Mouse (Mus musculus) CH12.LX (cell line): Measurements from ENCODE around the gene Tvp23a. TPM values are rescaled to one million over a fixed set of nuclear protein-coding genes. Genes with fewer than 3 reads are reported as not detected.
A peak's percentile ranks its signal among the peaks of the same experiment; 100 is the strongest.

Source experiments
- DNase-seq: peaks from one replicate; pipeline ENCODE4 v3.0.0-alpha.2; 2013; ENCODE audit errors: extremely low read depth
- H3K27ac ChIP-seq: 2 replicates; pipeline ENCODE4 v1.5.1; 2012; ENCODE audit warnings: low read depth, mild to moderate bottlenecking, control low read depth, moderate library complexity; ENCODE audit not compliant: insufficient read depth
- H3K27me3 ChIP-seq: replicated peaks from 2 replicates; pipeline ENCODE3; 2012; ENCODE audit warnings: inconsistent platforms
- H3K36me3 ChIP-seq, 2 experiments: replicated peaks in 1 of 2; 2 replicates each; pipeline versions ENCODE3 to v1.6.1; 2012; ENCODE audit warnings: inconsistent platforms in 1 of 2, low read length in 1 of 2, mild to moderate bottlenecking in 1 of 2, mixed read lengths in 1 of 2, moderate library complexity in 1 of 2; ENCODE audit not compliant: control insufficient read depth in 1 of 2, insufficient read depth in 1 of 2
- H3K4me1 ChIP-seq, 2 experiments: 2 replicates each; pipeline ENCODE4 v1.6.1; 2012; ENCODE audit warnings: inconsistent platforms in 1 of 2, moderate library complexity in 1 of 2; ENCODE audit not compliant: insufficient read depth in 2 of 2, control insufficient read depth in 1 of 2
- H3K4me2 ChIP-seq: 2 replicates; pipeline ENCODE4 v1.6.1; 2012; ENCODE audit warnings: low read depth, mild to moderate bottlenecking, control low read depth; ENCODE audit not compliant: poor library complexity, insufficient read depth, severe bottlenecking
- H3K4me3 ChIP-seq, 3 experiments: fragments of 150-350 bp in 1 of 3; sonication (generic) in 1 of 3; replicated peaks in 1 of 3; 2 replicates each; pipeline versions ENCODE3 to v1.5.1; 2011 to 2012; ENCODE audit warnings: low read depth in 2 of 3, low read length in 2 of 3, mild to moderate bottlenecking in 2 of 3, moderate library complexity in 2 of 3, control low read depth in 1 of 3, improper control_type of control experiment in 1 of 3, inconsistent platforms in 1 of 3, mixed read lengths in 1 of 3; ENCODE audit not compliant: poor library complexity in 1 of 3
- H3K79me2 ChIP-seq: replicated peaks from 2 replicates; pipeline ENCODE4 v1.6.1; 2012; ENCODE audit warnings: mild to moderate bottlenecking, moderate library complexity; ENCODE audit not compliant: control insufficient read depth, poor library complexity, insufficient read depth, severe bottlenecking; ENCODE audit errors: extremely low read depth
- H3K9ac ChIP-seq: 2 replicates; pipeline ENCODE4 v1.6.1; 2012; ENCODE audit warnings: low read depth, mild to moderate bottlenecking, control low read depth, moderate library complexity; ENCODE audit not compliant: insufficient read depth
- H3K9me3 ChIP-seq: replicated peaks from 2 replicates; pipeline ENCODE3; 2012; ENCODE audit warnings: low read length, inconsistent platforms, mixed read lengths
- BHLHE40 ChIP-seq: IDR thresholded peaks from 2 replicates; pipeline ENCODE4 v1.6.1; 2011; ENCODE audit warnings: mild to moderate bottlenecking, low read depth, low read length, improper control_type of control experiment
- CHD1 ChIP-seq: IDR thresholded peaks from 2 replicates; pipeline ENCODE4 v1.6.1; 2012; ENCODE audit warnings: low read depth, low read length, improper control_type of control experiment, inconsistent platforms
- CHD2 ChIP-seq: IDR thresholded peaks from 2 replicates; pipeline ENCODE4 v1.6.1; 2011; ENCODE audit warnings: low read length, improper control_type of control experiment
- CTCF ChIP-seq, 2 experiments: IDR thresholded peaks in 1 of 2; conservative IDR thresholded peaks in 1 of 2; 2 replicates each; pipeline ENCODE4 v1.5.1; 2011 to 2012; ENCODE audit warnings: low read depth in 2 of 2, low read length in 2 of 2, improper control_type of control experiment in 1 of 2, inconsistent platforms in 1 of 2, mild to moderate bottlenecking in 1 of 2, moderate library complexity in 1 of 2
- E2F4 ChIP-seq: IDR thresholded peaks from 2 replicates; pipeline ENCODE4 v1.6.1; 2011; ENCODE audit warnings: low read depth, low read length, improper control_type of control experiment; ENCODE audit not compliant: insufficient replicate concordance
- ELF1 ChIP-seq: IDR thresholded peaks from 2 replicates; pipeline ENCODE4 v1.6.1; 2014; ENCODE audit warnings: low read depth, mild to moderate bottlenecking, inconsistent platforms, low read length, improper control_type of control experiment
- EP300 ChIP-seq: IDR thresholded peaks from 2 replicates; pipeline ENCODE4 v1.6.1; 2011; ENCODE audit warnings: low read length, improper control_type of control experiment
- ETS1 ChIP-seq: conservative IDR thresholded peaks from 2 replicates; pipeline ENCODE4 v1.6.1; 2012; ENCODE audit warnings: low read depth, mild to moderate bottlenecking, inconsistent platforms, low read length, improper control_type of control experiment, moderate library complexity
- GABPA ChIP-seq: IDR thresholded peaks from 2 replicates; pipeline ENCODE4 v1.6.1; 2012; ENCODE audit warnings: low read depth, low read length, improper control_type of control experiment, inconsistent platforms; ENCODE audit not compliant: insufficient replicate concordance
- HCFC1 ChIP-seq: IDR thresholded peaks from 2 replicates; pipeline ENCODE4 v1.6.1; 2012; ENCODE audit warnings: low read depth, mild to moderate bottlenecking, inconsistent platforms, low read length, improper control_type of control experiment
- IRF4 ChIP-seq: IDR thresholded peaks from 2 replicates; pipeline ENCODE4 v1.6.1; 2014; ENCODE audit warnings: low read depth, mild to moderate bottlenecking, inconsistent platforms, low read length, improper control_type of control experiment
- JUN ChIP-seq: IDR thresholded peaks from 2 replicates; pipeline ENCODE4 v1.6.1; 2011; ENCODE audit warnings: low read depth, mild to moderate bottlenecking, low read length, improper control_type of control experiment, moderate library complexity; ENCODE audit not compliant: insufficient read depth
- JUND ChIP-seq: conservative IDR thresholded peaks from 2 replicates; pipeline ENCODE4 v1.6.1; 2011; ENCODE audit warnings: low read depth, low read length, improper control_type of control experiment
- KAT2A ChIP-seq: IDR thresholded peaks from 2 replicates; pipeline ENCODE4 v1.6.1; 2012; ENCODE audit warnings: low read length, improper control_type of control experiment, inconsistent platforms; ENCODE audit not compliant: insufficient replicate concordance
- MAFK ChIP-seq: IDR thresholded peaks from 2 replicates; pipeline ENCODE4 v1.6.1; 2011; ENCODE audit warnings: low read length, improper control_type of control experiment; ENCODE audit not compliant: insufficient replicate concordance
- MAX ChIP-seq: IDR thresholded peaks from 2 replicates; pipeline ENCODE4 v1.6.1; 2011; ENCODE audit warnings: low read length, improper control_type of control experiment
- MAZ ChIP-seq: IDR thresholded peaks from 2 replicates; pipeline ENCODE4 v1.6.1; 2012; ENCODE audit warnings: low read depth, mild to moderate bottlenecking, inconsistent platforms, low read length, improper control_type of control experiment, moderate library complexity
- MEF2A ChIP-seq: IDR thresholded peaks from 2 replicates; pipeline ENCODE4 v1.6.1; 2014; ENCODE audit warnings: low read depth, mild to moderate bottlenecking, inconsistent platforms, low read length, improper control_type of control experiment, borderline replicate concordance
- MXI1 ChIP-seq: IDR thresholded peaks from 2 replicates; pipeline ENCODE4 v1.6.1; 2011; ENCODE audit warnings: mild to moderate bottlenecking, low read depth, low read length, improper control_type of control experiment
- MYC ChIP-seq: IDR thresholded peaks from 2 replicates; pipeline ENCODE4 v1.6.1; 2011; ENCODE audit warnings: low read depth, mild to moderate bottlenecking, improper control_type of control experiment, low read length
- NELFE ChIP-seq: IDR thresholded peaks from 2 replicates; pipeline ENCODE4 v1.6.1; 2011; ENCODE audit warnings: low read depth, low read length, improper control_type of control experiment
- NRF1 ChIP-seq: IDR thresholded peaks from 2 replicates; pipeline ENCODE4 v1.6.1; 2014; ENCODE audit warnings: low read depth, mild to moderate bottlenecking, inconsistent platforms, low read length, improper control_type of control experiment, moderate library complexity
- PAX5 ChIP-seq: IDR thresholded peaks from 2 replicates; pipeline ENCODE4 v1.6.1; 2012; ENCODE audit warnings: low read length, inconsistent platforms, mixed read lengths
- POLR2A ChIP-seq: IDR thresholded peaks from 2 replicates; pipeline ENCODE4 v1.6.1; 2011; ENCODE audit warnings: low read depth, mild to moderate bottlenecking, improper control_type of control experiment, low read length
- POLR2AphosphoS2 ChIP-seq: IDR thresholded peaks from 2 replicates; pipeline ENCODE4 v1.6.1; 2011; ENCODE audit warnings: low read depth, low read length, improper control_type of control experiment
- RAD21 ChIP-seq: IDR thresholded peaks from 2 replicates; pipeline ENCODE4 v1.6.1; 2011; ENCODE audit warnings: low read depth, mild to moderate bottlenecking, low read length, improper control_type of control experiment, moderate library complexity
- RCOR1 ChIP-seq: conservative IDR thresholded peaks from 2 replicates; pipeline ENCODE4 v1.6.1; 2012; ENCODE audit warnings: low read depth, mild to moderate bottlenecking, inconsistent platforms, low read length, improper control_type of control experiment
- SIN3A ChIP-seq: IDR thresholded peaks from 2 replicates; pipeline ENCODE4 v1.6.1; 2012; ENCODE audit warnings: low read length, improper control_type of control experiment, inconsistent platforms
- SMC3 ChIP-seq: IDR thresholded peaks from 2 replicates; pipeline ENCODE4 v1.6.1; 2011; ENCODE audit warnings: low read depth, low read length, improper control_type of control experiment
- TBP ChIP-seq: conservative IDR thresholded peaks from 2 replicates; pipeline ENCODE4 v1.6.1; 2011; ENCODE audit warnings: low read depth, low read length, improper control_type of control experiment
- TCF12 ChIP-seq: IDR thresholded peaks from 2 replicates; pipeline ENCODE4 v1.6.1; 2014; ENCODE audit warnings: low read depth, mild to moderate bottlenecking, inconsistent platforms, low read length, improper control_type of control experiment
- UBTF ChIP-seq: IDR thresholded peaks from 2 replicates; pipeline ENCODE4 v1.6.1; 2012; ENCODE audit warnings: low read depth, mild to moderate bottlenecking, inconsistent platforms, low read length, improper control_type of control experiment, moderate library complexity
- USF1 ChIP-seq: IDR thresholded peaks from 2 replicates; pipeline ENCODE4 v1.6.1; 2014; ENCODE audit warnings: low read depth, mild to moderate bottlenecking, inconsistent platforms, low read length, improper control_type of control experiment
- USF2 ChIP-seq: conservative IDR thresholded peaks from 2 replicates; pipeline ENCODE4 v1.6.1; 2011; ENCODE audit warnings: low read depth, low read length, improper control_type of control experiment
- ZC3H11A ChIP-seq: IDR thresholded peaks from 2 replicates; pipeline ENCODE4 v1.6.1; 2012; ENCODE audit warnings: low read depth, mild to moderate bottlenecking, inconsistent platforms, low read length, improper control_type of control experiment
- ZKSCAN1 ChIP-seq: IDR thresholded peaks from 2 replicates; pipeline ENCODE4 v1.6.1; 2012; ENCODE audit warnings: low read depth, inconsistent platforms, low read length, improper control_type of control experiment, borderline replicate concordance
- ZMIZ1 ChIP-seq: IDR thresholded peaks from 2 replicates; pipeline ENCODE4 v1.6.1; 2012; ENCODE audit warnings: low read depth, mild to moderate bottlenecking, inconsistent platforms, low read length, improper control_type of control experiment
- ZNF384 ChIP-seq: IDR thresholded peaks from 2 replicates; pipeline ENCODE4 v1.6.1; 2012; ENCODE audit warnings: low read depth, low read length, improper control_type of control experiment, inconsistent platforms
- dilution Hi-C: fragments of 300-500 bp; cut with MboI; formaldehyde crosslinking; loops from 2 replicates; pipeline ENCODE4 v1.14.3; 2020; ENCODE audit warnings: low sequenced_read_pairs; ENCODE audit not compliant: extremely low pct_unique_long_range_greater_than_20kb, extremely low pct_ligation_motif_present
- in situ Hi-C: fragments of 300-500 bp; cut with MboI; formaldehyde crosslinking; loops from 3 replicates; pipeline ENCODE4 v1.14.3; 2019; ENCODE audit warnings: low sequenced_read_pairs, low pct_ligation_motif_present, low pct_unique_long_range_greater_than_20kb, mixed read lengths
- polyA plus RNA-seq: library from polyadenylated mRNA; unstranded; fragments of >175 nt; gene quantifications from 2 replicates; pipeline ENCODE4 v1.2.1, GENCODE M21; 2012; ENCODE audit warnings: low read depth; ENCODE audit not compliant: insufficient read length
- total RNA-seq, 2 experiments: library from RNA; depleted of rRNA; stranded (reverse); fragments of 300-350 nt in 1 of 2; fragments of >200 nt in 1 of 2; gene quantifications; 2 replicates each; pipeline ENCODE4 v1.2.3; 2012 to 2014

Gene Tvp23a
- total and polyA plus RNA-seq, 3 experiments = 0.68 to 1.8 TPM; not detected in 1

GRCm38 (mm10) chr16:10489483-10489882 is 42.3 kb upstream of the Tvp23a start:
- dilution Hi-C loops = no loop called here
- Histone ChIP-seq H3K4me1 (peaks cover 22 to 45% of the 10 kb centered on the region in 2 experiments), H3K27me3 (no peaks in the 10 kb centered on the region), H3K9me3 (no peaks in the 10 kb centered on the region), H3K4me3 (peak overlapping the region; percentile 59 to 81 (median 70)), H3K79me2 (peaks cover 9% of the 10 kb centered on the region), H3K9ac (peak overlapping the region; percentile 39), H3K4me2 (peak overlapping the region; percentile 94)
- TF ChIP-seq KAT2A = no peak
- no peak for TF ChIP-seq PAX5
- TF ChIP-seq NRF1 = no peak
- TF ChIP-seq GABPA = no peak
- no peak for TF ChIP-seq MAZ
- no peak for TF ChIP-seq POLR2AphosphoS2
- no peak for TF ChIP-seq E2F4
- TF ChIP-seq ELF1 = no peak
- no peak for TF ChIP-seq ZKSCAN1
- peak; percentile 98 for TF ChIP-seq MXI1
- TF ChIP-seq TBP = peak; percentile 45; the same call in 1 of the 2 replicates
- TF ChIP-seq RCOR1 = no peak
- TF ChIP-seq POLR2A = no peak; the same call in 1 of the 2 replicates
- no peak for TF ChIP-seq ZNF384
- no peak for TF ChIP-seq ZMIZ1
- TF ChIP-seq USF2 = no peak
- TF ChIP-seq CHD2 = no peak
- no peak for TF ChIP-seq JUND
- TF ChIP-seq RAD21 = no peak
- no peak for TF ChIP-seq HCFC1
- TF ChIP-seq ZC3H11A = no peak
- no peak for TF ChIP-seq CHD1
- TF ChIP-seq SIN3A = peak; percentile 13
- TF ChIP-seq MYC = peak; percentile 99
- no peak for TF ChIP-seq MAFK
- TF ChIP-seq JUN = no peak
- peak; percentile 84 for TF ChIP-seq BHLHE40
- no peak for TF ChIP-seq CTCF (conservative IDR thresholded peaks at IDR 0.05 in 1 of 2, IDR thresholded peaks at IDR 0.05 in 1 of 2; ENCODE audit: low read depth in 2 of 2, low read length in 2 of 2)
- TF ChIP-seq USF1 = peak; percentile 39
- 0 out of 2 replicates have a peak, but pooled peaks have one; percentile 7 for TF ChIP-seq ETS1
- peak; percentile 5; the same call in 1 of the 2 replicates for TF ChIP-seq IRF4
- TF ChIP-seq NELFE = no peak
- 0 out of 2 replicates have a peak, but pooled peaks have one; percentile 1 for TF ChIP-seq SMC3
- 0 out of 2 replicates have a peak, but pooled peaks have one; percentile 5 for TF ChIP-seq MEF2A
- TF ChIP-seq EP300 = no peak
- no peak for TF ChIP-seq UBTF
- TF ChIP-seq TCF12 = peak; percentile 17; the same call in 1 of the 2 replicates
- peak; percentile 99 for TF ChIP-seq MAX
- TF ChIP-seq, all 38 proteins: peak for 12
- in situ Hi-C loops = no loop called here
- DNase-seq = peak; percentile 75
- peak overlapping the region; percentile 78 for H3K27ac ChIP-seq
- H3K36me3 ChIP-seq = peaks cover 3 to 33% of the 10 kb centered on the region in 2 experiments
